Mouse (Mus musculus): Measurements from ENCODE around the gene Hmgn2. TPM values are rescaled to one million over a fixed set of nuclear protein-coding genes. Genes with fewer than 3 reads are reported as not detected.
"Not testable (repeated sequence)": the region's sequence is repeated elsewhere in the genome, so short reads cannot be mapped to it uniquely, and the experiment has no call there.

Gene Hmgn2
- polyA plus RNA-seq, 1 experiment from 2014 or later: 1,451 TPM

DNA sequence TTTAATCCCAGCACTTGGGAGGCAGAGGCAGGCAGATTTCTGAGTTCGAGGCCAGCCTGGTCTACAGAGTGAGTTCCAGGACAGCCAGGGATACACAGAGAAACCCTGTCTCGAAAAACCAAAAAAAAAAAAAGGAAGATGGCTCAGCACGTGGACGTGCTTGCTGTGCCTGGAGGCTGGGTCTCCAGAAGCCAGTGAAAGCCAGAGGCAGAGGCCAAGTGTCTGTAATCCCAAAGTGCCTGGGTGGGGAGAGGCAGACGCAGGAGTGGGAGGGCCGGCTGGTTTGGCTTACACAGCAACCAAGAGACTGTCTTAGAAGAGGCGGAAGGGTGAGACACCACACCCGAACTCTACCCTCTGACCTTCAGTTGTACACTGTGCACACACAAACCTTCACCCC, 19.8 kb upstream of the Hmgn2 start:
- not testable (repeated sequence) for H3K4me3 ChIP-seq (ENCODE audit: low read length); H3K9ac ChIP-seq (ENCODE audit: low read length); H3K4me1 ChIP-seq (ENCODE audit: control insufficient read depth, insufficient read depth, low read length); H3K9me3 ChIP-seq (replicated peaks; ENCODE audit: control insufficient read depth, low read length); H3K27ac ChIP-seq (ENCODE audit: low read length); H3K4me2 ChIP-seq (ENCODE audit: low read depth, low read length); ATAC-seq (replicated peaks; ENCODE audit: extremely low read depth, insufficient read depth, low FRiP score); H3K27me3 ChIP-seq (ENCODE audit: control insufficient read depth, insufficient read depth, low read length)
- peaks cover 31% of the 10 kb centered on the region for H3K36me3 ChIP-seq (ENCODE audit: control insufficient read depth, insufficient read depth)
- WGBS: 88% methylated on average over 8 of the region's 8 CpGs

DNA sequence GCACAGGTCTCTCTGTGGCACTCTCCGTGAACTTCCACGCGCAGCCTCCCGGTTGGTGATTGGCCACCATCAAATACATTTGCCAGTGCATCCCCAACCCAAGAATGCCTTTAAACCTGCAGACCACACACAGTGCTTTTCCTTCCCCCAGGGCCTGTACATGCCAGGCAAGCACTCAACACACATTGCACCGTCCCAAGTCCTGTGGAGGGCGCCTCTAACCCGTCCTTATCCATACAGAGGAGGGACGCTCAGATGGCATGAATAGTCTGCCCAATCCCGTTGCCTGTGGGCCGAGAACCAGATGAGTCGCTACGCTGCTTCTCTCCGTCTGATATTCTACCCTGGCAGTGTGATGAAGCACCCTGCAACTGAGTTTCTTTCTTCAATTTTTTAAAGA, 14.5 kb upstream of the Hmgn2 start:
- Histone ChIP-seq H3K36me3 (ENCODE audit: control insufficient read depth, insufficient read depth) (peaks cover 10% of the 10 kb centered on the region), H3K4me2 (ENCODE audit: low read depth, low read length) (no peak overlapping the region), H3K27me3 (ENCODE audit: control insufficient read depth, insufficient read depth, low read length) (no peaks in the 10 kb centered on the region), H3K9me3 (replicated peaks; ENCODE audit: control insufficient read depth, low read length) (no peaks in the 10 kb centered on the region), H3K9ac (ENCODE audit: low read length) (no peak overlapping the region), H3K4me3 (ENCODE audit: low read length) (no peak overlapping the region), H3K27ac (ENCODE audit: low read length) (no peak overlapping the region), H3K4me1 (ENCODE audit: control insufficient read depth, insufficient read depth, low read length) (peaks cover 18% of the 10 kb centered on the region)
- no peak for ATAC-seq (replicated peaks; ENCODE audit: extremely low read depth, insufficient read depth, low FRiP score)
- WGBS: 90% methylated on average over 13 of the region's 13 CpGs

DNA sequence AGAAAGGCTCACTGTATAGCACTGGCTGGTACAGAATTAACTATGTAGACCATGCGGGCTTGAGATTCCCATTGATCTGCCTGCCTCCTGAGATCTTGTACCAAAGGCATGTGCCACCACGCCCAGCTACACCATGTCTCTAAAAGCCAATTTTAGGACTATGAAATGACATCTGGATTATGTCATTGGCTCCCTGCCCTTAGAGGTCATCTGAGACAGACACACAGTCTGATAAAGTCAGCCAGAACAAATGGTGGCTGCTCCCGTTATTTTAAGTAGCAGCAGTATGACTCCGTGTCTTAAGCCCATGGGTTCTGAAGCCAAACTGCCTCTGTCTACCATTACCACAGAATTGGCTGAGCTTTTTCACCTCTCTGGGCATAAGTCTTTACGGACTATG, 12.0 kb upstream of the Hmgn2 start:
- peak; percentile 89 for ATAC-seq (replicated peaks; ENCODE audit: extremely low read depth, insufficient read depth, low FRiP score)
- H3K9ac ChIP-seq (ENCODE audit: low read length): 0 out of 2 replicates have a peak overlapping the region, but pooled peaks have one; percentile 11

DNA sequence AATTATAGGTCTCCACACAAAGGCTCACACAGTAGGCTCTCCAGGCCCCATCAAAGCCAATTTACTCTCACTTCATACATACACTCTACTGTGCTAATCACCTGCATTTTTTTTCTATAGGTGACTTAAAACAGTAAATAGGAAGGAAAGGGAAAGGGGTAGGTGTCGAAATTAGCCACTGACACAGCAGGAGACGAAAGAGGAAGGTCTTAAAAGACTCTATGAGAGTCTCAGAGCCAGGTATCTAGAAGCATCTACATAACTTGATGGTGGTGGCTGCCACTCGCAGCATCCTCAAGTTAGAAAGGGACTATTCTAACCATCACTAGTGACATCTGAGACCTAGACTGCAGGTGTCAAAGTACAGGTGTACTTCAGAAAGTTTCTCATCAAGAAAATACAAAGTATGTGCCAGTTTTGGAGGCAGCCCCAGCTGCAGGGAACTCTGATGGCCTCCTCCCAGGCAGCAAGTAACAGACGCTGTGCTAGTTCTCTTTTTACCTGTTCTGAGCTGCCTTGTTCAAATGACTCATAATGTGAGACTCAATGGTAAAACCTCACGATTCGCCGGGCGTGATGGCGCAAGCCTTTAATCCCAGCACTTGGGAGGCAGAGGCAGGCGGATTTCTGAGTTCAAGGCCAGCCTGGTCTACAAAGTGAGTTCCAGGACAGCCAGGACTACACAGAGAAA, 9.7 kb upstream of the Hmgn2 start:
- H3K36me3 ChIP-seq (ENCODE audit: control insufficient read depth, insufficient read depth): 0 out of 2 replicates have a peak, but pooled peaks cover 5% of the 10 kb centered on the region
- whole genome bisulfite sequencing: 90% methylated on average over 10 of the region's 10 CpGs
- no peak for ATAC-seq (replicated peaks; ENCODE audit: extremely low read depth, insufficient read depth, low FRiP score)

More for the DNA sequence above, 12.0 kb upstream of the Hmgn2 start:
- Histone ChIP-seq H3K36me3 (ENCODE audit: control insufficient read depth, insufficient read depth) (0 out of 2 replicates have a peak, but pooled peaks cover 5% of the 10 kb centered on the region), H3K9me3 (replicated peaks; ENCODE audit: control insufficient read depth, low read length) (no peaks in the 10 kb centered on the region), H3K27me3 (ENCODE audit: control insufficient read depth, insufficient read depth, low read length) (no peaks in the 10 kb centered on the region), H3K4me3 (ENCODE audit: low read length) (no peak overlapping the region; the same call in 1 of the 2 replicates), H3K4me1 (ENCODE audit: control insufficient read depth, insufficient read depth, low read length) (peaks cover 18% of the 10 kb centered on the region), H3K4me2 (ENCODE audit: low read depth, low read length) (peak overlapping the region; percentile 41), H3K27ac (ENCODE audit: low read length) (peak overlapping the region; percentile 90)
- 31% methylated on average over 5 of the region's 5 CpGs for WGBS

DNA sequence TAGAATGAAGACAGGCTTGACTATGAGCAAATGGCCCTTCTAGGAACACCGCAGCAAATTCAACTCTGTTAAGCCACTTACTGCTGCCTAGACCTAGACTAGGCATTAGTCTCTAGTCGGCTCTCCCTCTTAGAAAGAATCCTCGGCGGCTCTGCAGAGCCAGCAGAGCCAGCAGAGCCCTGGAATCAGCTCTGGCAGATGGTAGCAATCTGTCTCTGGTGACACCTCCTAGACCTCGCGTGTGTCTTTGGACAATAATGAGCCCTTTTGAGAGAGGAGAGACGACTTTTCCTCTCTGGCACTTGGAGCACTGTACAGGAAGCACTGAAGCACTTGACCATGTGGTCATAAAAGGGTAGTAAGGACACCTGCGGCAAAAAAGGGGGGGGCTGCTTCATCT, 3.3 kb upstream of the Hmgn2 start:
- 75% methylated on average over 8 of the region's 8 CpGs for WGBS
- H3K4me1 ChIP-seq (ENCODE audit: control insufficient read depth, insufficient read depth, low read length): peaks cover 14% of the 10 kb centered on the region
- no peaks in the 10 kb centered on the region for H3K27me3 ChIP-seq (ENCODE audit: control insufficient read depth, insufficient read depth, low read length)
- no peak overlapping the region for H3K4me2 ChIP-seq (ENCODE audit: low read depth, low read length)
- H3K27ac ChIP-seq (ENCODE audit: low read length): no peak overlapping the region
- no peak overlapping the region for H3K4me3 ChIP-seq (ENCODE audit: low read length)
- no peak overlapping the region for H3K9ac ChIP-seq (ENCODE audit: low read length)
- no peak for ATAC-seq (replicated peaks; ENCODE audit: extremely low read depth, insufficient read depth, low FRiP score)
- H3K9me3 ChIP-seq (replicated peaks; ENCODE audit: control insufficient read depth, low read length): no peaks in the 10 kb centered on the region
- peaks cover 12% of the 10 kb centered on the region for H3K36me3 ChIP-seq (ENCODE audit: control insufficient read depth, insufficient read depth)

More for the DNA sequence above, 9.7 kb upstream of the Hmgn2 start:
- Histone ChIP-seq H3K4me1 (ENCODE audit: control insufficient read depth, insufficient read depth, low read length) (peaks cover 23% of the 10 kb centered on the region), H3K9ac (ENCODE audit: low read length) (no peak overlapping the region), H3K27ac (ENCODE audit: low read length) (no peak overlapping the region), H3K4me2 (ENCODE audit: low read depth, low read length) (no peak overlapping the region), H3K4me3 (ENCODE audit: low read length) (no peak overlapping the region), H3K9me3 (replicated peaks; ENCODE audit: control insufficient read depth, low read length) (no peaks in the 10 kb centered on the region), H3K27me3 (ENCODE audit: control insufficient read depth, insufficient read depth, low read length) (no peaks in the 10 kb centered on the region)

DNA sequence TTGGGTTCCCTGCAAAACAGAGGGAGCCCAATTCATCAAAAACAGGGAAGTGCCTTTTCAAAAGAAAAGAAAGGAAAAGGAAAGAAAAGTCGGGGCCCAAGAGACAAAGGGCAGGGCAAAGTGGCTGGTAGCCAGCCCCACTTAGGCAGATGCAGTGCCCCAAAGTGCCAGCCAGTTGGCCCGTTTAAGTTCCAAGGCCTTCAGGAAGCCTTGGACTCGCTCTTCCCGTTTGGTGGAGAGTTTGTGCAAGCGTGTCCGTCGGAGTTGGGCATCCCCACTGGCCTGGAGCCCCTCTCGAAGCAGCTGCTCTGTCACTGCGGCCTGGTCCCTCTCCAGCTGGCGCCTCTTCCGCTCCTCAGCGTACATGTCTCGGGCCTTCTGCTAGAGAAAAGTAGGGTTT, 2.4 kb upstream of the Hmgn2 start:
- H3K4me2 ChIP-seq (ENCODE audit: low read depth, low read length): no peak overlapping the region
- peaks cover 20% of the 10 kb centered on the region for H3K36me3 ChIP-seq (ENCODE audit: control insufficient read depth, insufficient read depth)
- H3K27ac ChIP-seq (ENCODE audit: low read length): no peak overlapping the region
- peaks cover 22% of the 10 kb centered on the region for H3K4me1 ChIP-seq (ENCODE audit: control insufficient read depth, insufficient read depth, low read length)
- H3K9me3 ChIP-seq (replicated peaks; ENCODE audit: control insufficient read depth, low read length): no peaks in the 10 kb centered on the region
- H3K27me3 ChIP-seq (ENCODE audit: control insufficient read depth, insufficient read depth, low read length): no peaks in the 10 kb centered on the region
- no peak for ATAC-seq (replicated peaks; ENCODE audit: extremely low read depth, insufficient read depth, low FRiP score)
- no peak overlapping the region for H3K4me3 ChIP-seq (ENCODE audit: low read length)
- WGBS: 93% methylated on average over 13 of the region's 13 CpGs
- no peak overlapping the region for H3K9ac ChIP-seq (ENCODE audit: low read length)

DNA sequence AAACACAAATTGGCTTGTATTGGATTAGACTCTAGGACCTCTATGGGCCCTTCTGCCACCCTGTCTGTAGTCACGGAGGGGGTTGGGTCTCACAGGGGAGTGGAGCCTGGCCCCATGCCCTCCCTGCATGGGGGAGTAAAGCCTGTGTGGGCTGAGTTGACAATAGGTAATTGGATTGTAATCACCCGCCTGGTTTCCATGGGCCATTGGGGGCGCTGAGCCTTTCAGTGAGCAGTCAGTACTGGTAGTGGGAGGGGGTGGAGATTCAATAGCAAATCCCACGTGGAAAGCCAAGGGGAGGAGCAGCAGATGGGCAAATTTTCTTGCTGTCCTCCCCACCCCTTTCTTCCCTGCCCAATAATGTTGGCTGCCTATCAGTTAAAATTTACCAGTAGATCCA, 1.7 kb upstream of the Hmgn2 start:
- no peaks in the 10 kb centered on the region for H3K9me3 ChIP-seq (replicated peaks; ENCODE audit: control insufficient read depth, low read length)
- H3K36me3 ChIP-seq (ENCODE audit: control insufficient read depth, insufficient read depth): peaks cover 25% of the 10 kb centered on the region
- H3K4me3 ChIP-seq (ENCODE audit: low read length): no peak overlapping the region
- no peak for ATAC-seq (replicated peaks; ENCODE audit: extremely low read depth, insufficient read depth, low FRiP score)
- H3K27me3 ChIP-seq (ENCODE audit: control insufficient read depth, insufficient read depth, low read length): no peaks in the 10 kb centered on the region
- H3K4me2 ChIP-seq (ENCODE audit: low read depth, low read length): no peak overlapping the region
- no peak overlapping the region for H3K27ac ChIP-seq (ENCODE audit: low read length)
- H3K9ac ChIP-seq (ENCODE audit: low read length): no peak overlapping the region
- H3K4me1 ChIP-seq (ENCODE audit: control insufficient read depth, insufficient read depth, low read length): peaks cover 26% of the 10 kb centered on the region
- WGBS: 57% methylated on average over 4 of the region's 4 CpGs

DNA sequence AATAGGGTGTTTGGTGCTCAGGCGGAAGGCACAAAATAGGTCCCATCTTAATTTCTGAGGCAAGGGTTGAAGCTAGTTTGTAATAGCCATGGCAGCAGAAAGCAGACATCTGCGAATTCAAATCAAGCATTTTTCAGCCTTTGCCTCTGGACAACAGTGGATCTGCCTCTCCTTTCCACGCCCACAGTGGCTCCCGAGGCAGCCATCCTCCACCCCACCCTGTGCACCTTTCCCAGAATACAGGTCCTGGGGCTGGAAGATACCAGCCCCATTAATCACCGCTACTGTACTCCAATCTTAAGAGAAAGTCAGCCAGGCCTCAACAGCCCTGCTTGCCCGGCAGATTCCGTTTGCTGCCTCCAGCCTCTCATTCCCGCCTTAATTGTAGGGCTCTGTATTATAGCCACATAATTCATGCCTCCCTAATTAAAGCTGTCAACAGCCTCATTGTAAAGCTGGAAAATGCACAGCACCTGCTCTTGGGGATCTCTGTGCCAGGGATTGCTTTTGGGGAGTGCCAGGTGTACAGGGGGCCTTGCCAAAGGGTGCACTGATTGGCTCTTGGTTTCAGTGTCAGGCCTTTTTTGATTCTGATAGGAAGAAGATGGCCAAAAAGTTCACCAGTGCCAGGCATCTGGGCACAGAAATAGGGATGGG, 792 bp upstream of the Hmgn2 start:
- no peaks in the 10 kb centered on the region for H3K9me3 ChIP-seq (replicated peaks; ENCODE audit: control insufficient read depth, low read length)
- peaks cover 28% of the 10 kb centered on the region for H3K36me3 ChIP-seq (ENCODE audit: control insufficient read depth, insufficient read depth)
- no peak overlapping the region for H3K4me3 ChIP-seq (ENCODE audit: low read length)
- no peak for ATAC-seq (replicated peaks; ENCODE audit: extremely low read depth, insufficient read depth, low FRiP score)
- no peak overlapping the region; the same call in 1 of the 2 replicates for H3K9ac ChIP-seq (ENCODE audit: low read length)
- peak overlapping the region; percentile 99 for H3K4me2 ChIP-seq (ENCODE audit: low read depth, low read length)
- WGBS: 63% methylated on average over 8 of the region's 8 CpGs
- H3K27ac ChIP-seq (ENCODE audit: low read length): peak overlapping the region; percentile 0; the same call in 1 of the 2 replicates
- no peaks in the 10 kb centered on the region for H3K27me3 ChIP-seq (ENCODE audit: control insufficient read depth, insufficient read depth, low read length)
- H3K4me1 ChIP-seq (ENCODE audit: control insufficient read depth, insufficient read depth, low read length): peaks cover 21% of the 10 kb centered on the region

DNA sequence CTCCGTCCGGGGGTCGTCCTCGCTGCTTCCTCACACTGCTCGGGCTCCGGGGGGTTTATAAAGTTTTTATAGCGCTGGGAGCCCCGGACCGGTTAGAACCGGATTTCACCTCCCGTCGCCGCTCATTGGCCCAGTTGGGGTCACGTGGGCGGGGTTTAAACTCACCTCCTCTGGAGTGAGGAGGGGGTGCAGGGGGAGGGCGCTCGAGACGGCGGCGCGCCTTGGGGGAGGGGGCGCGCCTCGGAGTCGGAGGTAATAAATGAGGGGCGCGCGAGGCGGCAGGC, 642 bp downstream of the Hmgn2 start:
- H3K9me3 ChIP-seq (replicated peaks; ENCODE audit: control insufficient read depth, low read length): no peaks in the 10 kb centered on the region
- H3K4me1 ChIP-seq (ENCODE audit: control insufficient read depth, insufficient read depth, low read length): peaks cover 21% of the 10 kb centered on the region
- peaks cover 40% of the 10 kb centered on the region for H3K36me3 ChIP-seq (ENCODE audit: control insufficient read depth, insufficient read depth)
- WGBS: 0% methylated on average over 29 of the region's 29 CpGs
- peak; percentile 90 for ATAC-seq (replicated peaks; ENCODE audit: extremely low read depth, insufficient read depth, low FRiP score)
- H3K4me3 ChIP-seq (ENCODE audit: low read length): peak overlapping the region; percentile 87
- H3K9ac ChIP-seq (ENCODE audit: low read length): peak overlapping the region; percentile 97
- peak overlapping the region; percentile 99 for H3K4me2 ChIP-seq (ENCODE audit: low read depth, low read length)
- peak overlapping the region; percentile 99 for H3K27ac ChIP-seq (ENCODE audit: low read length)
- no peaks in the 10 kb centered on the region for H3K27me3 ChIP-seq (ENCODE audit: control insufficient read depth, insufficient read depth, low read length)

All from heart, embryonic 16.5 days (tissue).